Mouse (Mus musculus) liver, adult 2 months (tissue): ENCODE results near the gene Klk1b3. TPM values are rescaled to one million over a fixed set of nuclear protein-coding genes. Genes with fewer than 3 reads are reported as not detected.
A peak's percentile ranks its signal among the peaks of the same experiment; 100 is the strongest.

Experiments used
- DNase-seq: peaks from one replicate; pipeline ENCODE4 v3.0.0-alpha.2; 2011; ENCODE audit warnings: low read depth, low spot score; ENCODE audit errors: extremely low read depth
- H3K27ac ChIP-seq: fragments of 200-500 bp; replicated peaks from 2 replicates; pipeline ENCODE4 v1.5.1; 2012; ENCODE audit warnings: low read depth, mild to moderate bottlenecking, control low read depth, inconsistent platforms, low read length; ENCODE audit not compliant: insufficient read depth
- H3K27me3 ChIP-seq: fragments of 200-500 bp; 2 replicates; pipeline ENCODE4 v1.6.1; 2012; ENCODE audit warnings: mild to moderate bottlenecking, moderate library complexity, low read length, inconsistent platforms; ENCODE audit not compliant: control insufficient read depth, insufficient read depth
- H3K36me3 ChIP-seq: fragments of 200-500 bp; 2 replicates; pipeline ENCODE4 v1.6.1; 2012; ENCODE audit warnings: low read length, inconsistent platforms; ENCODE audit not compliant: control insufficient read depth, insufficient read depth
- H3K4me1 ChIP-seq: fragments of 200-500 bp; 2 replicates; pipeline ENCODE4 v1.6.1; 2011; ENCODE audit warnings: low read length; ENCODE audit not compliant: control insufficient read depth, insufficient read depth
- H3K4me3 ChIP-seq: fragments of 200-500 bp; 2 replicates; pipeline ENCODE4 v1.5.1; 2011; ENCODE audit warnings: low read depth, mild to moderate bottlenecking, control low read depth, low read length, moderate library complexity; ENCODE audit not compliant: insufficient read depth
- H3K79me2 ChIP-seq: fragments of 200-500 bp; 2 replicates; pipeline ENCODE4 v1.6.1; 2012; ENCODE audit warnings: inconsistent platforms, mild to moderate bottlenecking, low read length, moderate library complexity; ENCODE audit not compliant: control insufficient read depth, insufficient read depth
- H3K9ac ChIP-seq: fragments of 200-500 bp; 2 replicates; pipeline ENCODE4 v1.6.1; 2012; ENCODE audit warnings: low read depth, mild to moderate bottlenecking, control low read depth, inconsistent platforms, low read length
- CTCF ChIP-seq: fragments of 200-500 bp; IDR thresholded peaks from 2 replicates; pipeline ENCODE4 v1.5.1; 2011; ENCODE audit warnings: low read depth, low read length, control low read depth
- POLR2A ChIP-seq: fragments of 200-500 bp; IDR thresholded peaks from 2 replicates; pipeline ENCODE4 v1.6.1; 2011; ENCODE audit warnings: low read length, control low read depth; ENCODE audit not compliant: insufficient read depth; ENCODE audit errors: extremely low read depth
- WGBS: fragments of 180-500 bp; shearing (Covaris S2); methylation state at CpG from one replicate; pipeline ENCODE4 v1.1.7; 2018; 5-methylcytosine and 5-hydroxymethylcytosine counted together
- polyA plus RNA-seq: library from polyadenylated mRNA; depleted of rRNA; stranded (reverse); fragments of >200 nt; gene quantifications from 2 replicates; pipeline ENCODE4 v1.2.3, GENCODE M21; 2012
- total RNA-seq: library from RNA; depleted of rRNA; stranded (reverse); fragments of >200 nt; gene quantifications from 2 replicates; pipeline ENCODE4 v1.2.3, GENCODE M21; 2014

Klk1b3 gene
- total and polyA plus RNA-seq, 2 experiments = not detected

- H3K36me3 ChIP-seq = no peaks in the 10 kb centered on the region
- H3K9ac ChIP-seq = no peak overlapping the region
- peaks cover 4% of the 10 kb centered on the region; the same call in 1 of the 2 replicates for H3K4me1 ChIP-seq
- no peak for DNase-seq
- H3K27me3 ChIP-seq = no peaks in the 10 kb centered on the region
- TF ChIP-seq CTCF = no peak
- TF ChIP-seq POLR2A = no peak
- no peaks in the 10 kb centered on the region for H3K79me2 ChIP-seq
- WGBS = 67% methylated on average over 2 of the region's 2 CpGs
- no peak overlapping the region for H3K27ac ChIP-seq
- H3K4me3 ChIP-seq = no peak overlapping the region
These were observed 41.9 kb downstream of the Klk1b3 start for GRCm38 (mm10) chr7:44239913-44240312.

DNA sequence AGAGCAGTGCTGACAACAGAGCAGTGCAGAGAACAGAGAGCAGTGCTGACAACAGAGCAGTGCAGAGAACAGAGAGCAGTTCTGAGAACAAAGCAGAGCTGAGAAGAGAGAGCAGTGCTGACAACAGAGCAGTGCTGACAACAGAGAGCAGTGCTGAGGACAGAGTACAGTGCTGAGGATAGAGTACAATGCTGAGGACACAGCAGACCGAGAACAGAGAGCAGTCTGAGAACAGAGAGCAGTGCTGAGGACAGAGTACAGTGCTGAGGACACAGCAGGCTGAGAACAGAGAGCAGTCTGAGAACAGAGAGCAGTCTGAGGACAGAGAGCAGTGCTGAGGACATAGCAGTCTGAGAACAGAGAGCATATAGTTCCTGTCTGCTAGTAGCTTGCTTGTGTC lies 42.7 kb downstream of the Klk1b3 start:
- Histone ChIP-seq H3K9ac (no peak overlapping the region), H3K27me3 (no peaks in the 10 kb centered on the region), H3K27ac (no peak overlapping the region), H3K79me2 (no peaks in the 10 kb centered on the region), H3K36me3 (no peaks in the 10 kb centered on the region), H3K4me3 (no peak overlapping the region), H3K4me1 (peaks cover 7% of the 10 kb centered on the region)
- TF ChIP-seq CTCF = no peak
- TF ChIP-seq POLR2A = no peak
- DNase-seq = peak; percentile 77
- WGBS = 18% methylated on average over 1 of the region's 1 CpGs

- H3K27me3 ChIP-seq = no peaks in the 10 kb centered on the region
- H3K79me2 ChIP-seq = no peaks in the 10 kb centered on the region
- TF ChIP-seq CTCF (peak; percentile 26; the same call in 1 of the 2 replicates), POLR2A (no peak)
- H3K36me3 ChIP-seq = no peaks in the 10 kb centered on the region
- 75% methylated on average over 2 of the region's 2 CpGs for WGBS
- no peak overlapping the region for H3K4me3 ChIP-seq
- peaks cover 7% of the 10 kb centered on the region for H3K4me1 ChIP-seq
- DNase-seq = no peak
- no peak overlapping the region for H3K9ac ChIP-seq
- H3K27ac ChIP-seq = no peak overlapping the region
These were observed 43.2 kb downstream of the Klk1b3 start for GRCm38 (mm10) chr7:44241163-44241562.

- no peak for DNase-seq
- Histone ChIP-seq H3K36me3 (peaks cover 4% of the 10 kb centered on the region), H3K27me3 (no peaks in the 10 kb centered on the region), H3K9ac (no peak overlapping the region), H3K4me1 (peaks cover 8% of the 10 kb centered on the region), H3K27ac (no peak overlapping the region), H3K4me3 (no peak overlapping the region), H3K79me2 (no peaks in the 10 kb centered on the region)
- TF ChIP-seq CTCF (no peak), POLR2A (no peak)
- 61% methylated on average over 1 of the region's 1 CpGs for WGBS
These were observed 46.1 kb downstream of the Klk1b3 start for GRCm38 (mm10) chr7:44244080-44244479.

DNA sequence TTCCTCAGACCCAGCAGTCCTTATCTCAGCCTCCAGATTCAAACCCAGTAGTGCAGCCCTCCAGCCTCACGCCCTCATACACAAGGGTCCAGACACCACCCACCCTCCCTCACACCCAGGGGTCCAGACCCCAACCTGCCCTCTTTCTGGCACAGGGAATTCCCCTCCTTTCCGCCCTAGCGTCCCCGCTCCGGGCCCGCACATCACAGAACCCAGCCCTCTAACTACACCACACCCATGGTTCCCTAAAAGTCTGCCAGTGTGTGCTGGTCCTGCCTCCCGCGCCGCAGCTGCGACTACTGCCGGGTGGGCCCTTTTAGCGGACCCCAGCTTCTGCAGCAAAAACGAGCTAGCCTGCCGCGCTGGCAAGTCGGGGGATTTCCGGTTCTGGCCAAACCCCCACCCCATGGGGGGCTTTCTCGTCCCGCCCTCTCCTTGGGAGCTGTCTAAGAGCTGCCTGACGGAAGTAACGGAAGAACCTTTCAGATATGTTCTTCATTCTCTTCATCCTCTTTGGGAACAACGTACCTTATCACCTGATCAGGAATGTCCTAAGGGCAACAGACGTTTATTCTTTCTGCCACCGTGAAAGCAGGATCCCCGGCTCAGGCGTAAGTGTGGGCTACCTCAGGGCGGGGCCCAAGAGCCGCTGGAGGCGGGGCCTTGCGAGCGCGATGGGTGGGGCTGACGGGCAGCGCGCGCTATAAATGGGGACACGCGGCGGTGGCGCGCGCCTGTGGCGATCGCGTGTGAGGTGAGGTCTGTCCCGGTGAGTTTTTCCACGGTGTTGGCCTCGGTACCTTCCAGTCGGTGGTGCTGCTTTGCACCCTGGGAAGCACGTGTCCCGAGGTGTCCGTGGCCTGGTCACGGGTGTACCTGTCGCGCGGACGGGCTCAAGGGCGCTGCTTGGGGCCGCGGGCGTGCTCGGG lies 48.3 kb downstream of the Klk1b3 start, which contains the start of the genes 1700028J19Rik and 2410002F23Rik:
Gene 1700028J19Rik (minus strand): TSS at position 641 of the 929 bp plus-strand sequence.
Gene 2410002F23Rik (plus strand): TSS at position 668 of the 929 bp plus-strand sequence.
- Histone ChIP-seq H3K9ac (peak within 1 kb of the TSS; percentile 76), H3K27ac (peak within 1 kb of the TSS; percentile 86), H3K79me2 (no peaks in the 10 kb centered on the region), H3K4me3 (peak within 1 kb of the TSS; percentile 98), H3K4me1 (peaks cover 5% of the 10 kb centered on the region), H3K36me3 (peaks cover 6% of the 10 kb centered on the region), H3K27me3 (no peaks in the 10 kb centered on the region)
- peak; percentile 71 for DNase-seq
- under 1% methylated on average over 62 of the region's 62 CpGs for WGBS
- TF ChIP-seq POLR2A (peak; percentile 98), CTCF (no peak)
